Mouse (Mus musculus) lung, adult 2 months (tissue): ENCODE measurements at regions not wholly inside any gene's neighbourhood (a gene's known extent, or its start where the extent isn't known, plus 50 kb on each side); places are given as distances from the start of the nearest gene placed in this dataset.

ENCODE experiments used
- CTCF ChIP-seq: fragments of 200-500 bp; IDR thresholded peaks from 2 replicates; pipeline ENCODE4 v1.5.1; 2011; ENCODE audit warnings: mild to moderate bottlenecking, low read length, control low read depth; ENCODE audit not compliant: insufficient read depth
- POLR2A ChIP-seq: fragments of 200-500 bp; IDR thresholded peaks from 2 replicates; pipeline ENCODE4 v1.6.1; 2011; ENCODE audit warnings: low read depth, mild to moderate bottlenecking, control low read depth, low read length, borderline replicate concordance; ENCODE audit errors: extremely low read depth

DNA sequence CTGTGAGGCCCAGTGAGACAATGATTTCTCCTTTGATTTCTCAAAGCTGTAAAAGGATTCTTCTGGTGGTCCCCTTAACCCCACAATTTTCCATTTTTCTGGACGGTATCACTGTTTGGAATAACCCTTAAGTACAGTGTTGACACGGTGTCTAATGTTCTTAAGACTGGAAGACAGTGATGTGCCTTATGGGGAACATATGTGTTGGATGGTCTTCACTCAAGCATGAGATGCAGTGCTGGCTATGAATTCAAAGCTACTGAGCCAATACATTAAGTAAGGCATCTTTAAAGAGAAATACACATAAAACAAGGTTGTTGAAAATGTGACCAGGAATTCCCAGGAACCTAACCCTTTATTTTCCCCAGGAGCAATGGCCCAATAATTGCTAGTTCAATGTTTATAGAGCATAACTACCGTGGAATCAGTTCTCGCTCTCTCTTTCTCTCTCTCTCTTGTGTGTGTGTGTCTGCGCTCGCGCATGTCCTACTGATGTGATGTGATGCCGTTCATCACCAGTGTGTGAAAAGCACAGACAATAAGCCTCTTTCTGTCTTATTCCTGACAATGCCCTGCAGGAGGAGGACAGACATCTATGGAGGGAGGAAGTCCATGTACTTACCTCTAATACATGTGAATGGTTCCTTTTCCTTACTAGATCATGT, 125.4 kb upstream of the Peli1 start:
- TF ChIP-seq POLR2A, result no peak
- TF ChIP-seq CTCF, result no peak
